Mouse (Mus musculus): ENCODE measurements around the gene Sspo.
"Not testable (repeated sequence)": the region's sequence is repeated elsewhere in the genome, so short reads cannot be mapped to it uniquely, and the experiment has no call there.

The Sspo gene

GRCm38 (mm10) chr6:48487747-48488725 lies 40.0 kb downstream of the Sspo start:
- Histone ChIP-seq H3K27me3 (ENCODE audit: control insufficient read depth, insufficient read depth, low read length, poor library complexity, severe bottlenecking) (no peaks in the 10 kb centered on the region), H3K36me3 (ENCODE audit: control insufficient read depth, insufficient read depth, low read length, poor library complexity, severe bottlenecking) (no peaks in the 10 kb centered on the region)
- no peak for DNase-seq (ENCODE audit: low read depth, low spot score)

GRCm38 (mm10) chr6:48489741-48490140 lies 41.7 kb downstream of the Sspo start:
- DNase-seq (ENCODE audit: low read depth, low spot score): no peak
- no peaks in the 10 kb centered on the region for H3K36me3 ChIP-seq (ENCODE audit: control insufficient read depth, insufficient read depth, low read length, poor library complexity, severe bottlenecking)

GRCm38 (mm10) chr6:48491361-48491760 lies 43.3 kb downstream of the Sspo start:
- Histone ChIP-seq H3K27me3 (ENCODE audit: control insufficient read depth, insufficient read depth, low read length, poor library complexity, severe bottlenecking) (no peaks in the 10 kb centered on the region), H3K36me3 (ENCODE audit: control insufficient read depth, insufficient read depth, low read length, poor library complexity, severe bottlenecking) (no peaks in the 10 kb centered on the region)
- DNase-seq (ENCODE audit: low read depth, low spot score): no peak

More at GRCm38 (mm10) chr6:48489741-48490140, 41.7 kb downstream of the Sspo start:
- H3K27me3 ChIP-seq (ENCODE audit: control insufficient read depth, insufficient read depth, low read length, poor library complexity, severe bottlenecking): no peaks in the 10 kb centered on the region

- no peaks in the 10 kb centered on the region for H3K27me3 ChIP-seq (ENCODE audit: control insufficient read depth, insufficient read depth, low read length, poor library complexity, severe bottlenecking)
- H3K36me3 ChIP-seq (ENCODE audit: control insufficient read depth, insufficient read depth, low read length, poor library complexity, severe bottlenecking): no peaks in the 10 kb centered on the region
- DNase-seq (ENCODE audit: low read depth, low spot score): no peak
These were observed 45.2 kb downstream of the Sspo start for GRCm38 (mm10) chr6:48493136-48493730.

- Histone ChIP-seq H3K36me3 (ENCODE audit: control insufficient read depth, insufficient read depth, low read length, poor library complexity, severe bottlenecking) (no peaks in the 10 kb centered on the region), H3K27me3 (ENCODE audit: control insufficient read depth, insufficient read depth, low read length, poor library complexity, severe bottlenecking) (no peaks in the 10 kb centered on the region)
- no peak for DNase-seq (ENCODE audit: low read depth, low spot score)
These were observed 49.5 kb downstream of the Sspo start for GRCm38 (mm10) chr6:48497521-48497920.

GRCm38 (mm10) chr6:48503847-48504240 lies 55.8 kb downstream of the Sspo start:
- Histone ChIP-seq H3K36me3 (ENCODE audit: control insufficient read depth, insufficient read depth, low read length, poor library complexity, severe bottlenecking) (no peaks in the 10 kb centered on the region; the same call in 1 of the 2 replicates), H3K27me3 (ENCODE audit: control insufficient read depth, insufficient read depth, low read length, poor library complexity, severe bottlenecking) (no peaks in the 10 kb centered on the region)
- DNase-seq (ENCODE audit: low read depth, low spot score): no peak

GRCm38 (mm10) chr6:48504241-48504854 lies 56.3 kb downstream of the Sspo start:
- Histone ChIP-seq H3K36me3 (ENCODE audit: control insufficient read depth, insufficient read depth, low read length, poor library complexity, severe bottlenecking) (no peaks in the 10 kb centered on the region; the same call in 1 of the 2 replicates), H3K27me3 (ENCODE audit: control insufficient read depth, insufficient read depth, low read length, poor library complexity, severe bottlenecking) (no peaks in the 10 kb centered on the region)
- peak; percentile 62 for DNase-seq (ENCODE audit: low read depth, low spot score)

- Histone ChIP-seq H3K36me3 (ENCODE audit: control insufficient read depth, insufficient read depth, low read length, poor library complexity, severe bottlenecking) (peaks cover 2% of the 10 kb centered on the region; the same call in 1 of the 2 replicates), H3K27me3 (ENCODE audit: control insufficient read depth, insufficient read depth, low read length, poor library complexity, severe bottlenecking) (no peaks in the 10 kb centered on the region)
- DNase-seq (ENCODE audit: low read depth, low spot score): no peak
These were observed 60.1 kb downstream of the Sspo start for GRCm38 (mm10) chr6:48508087-48508486.

- no peaks in the 10 kb centered on the region for H3K27me3 ChIP-seq (ENCODE audit: control insufficient read depth, insufficient read depth, low read length, poor library complexity, severe bottlenecking)
- no peak for DNase-seq (ENCODE audit: low read depth, low spot score)
- peaks cover 2% of the 10 kb centered on the region; the same call in 1 of the 2 replicates for H3K36me3 ChIP-seq (ENCODE audit: control insufficient read depth, insufficient read depth, low read length, poor library complexity, severe bottlenecking)
These were observed 62.4 kb downstream of the Sspo start for GRCm38 (mm10) chr6:48510426-48510825.

- Histone ChIP-seq H3K36me3 (ENCODE audit: control insufficient read depth, insufficient read depth, low read length, poor library complexity, severe bottlenecking) (peaks cover 2% of the 10 kb centered on the region; the same call in 1 of the 2 replicates), H3K27me3 (ENCODE audit: control insufficient read depth, insufficient read depth, low read length, poor library complexity, severe bottlenecking) (no peaks in the 10 kb centered on the region)
- DNase-seq (ENCODE audit: low read depth, low spot score): no peak
These were observed 63.8 kb downstream of the Sspo start for GRCm38 (mm10) chr6:48511861-48512260.

GRCm38 (mm10) chr6:48524882-48525281 lies 76.9 kb downstream of the Sspo start:
- DNase-seq (ENCODE audit: low read depth, low spot score); H3K36me3 ChIP-seq (ENCODE audit: control insufficient read depth, insufficient read depth, low read length, poor library complexity, severe bottlenecking); H3K27me3 ChIP-seq (ENCODE audit: control insufficient read depth, insufficient read depth, low read length, poor library complexity, severe bottlenecking): not testable (repeated sequence)

- no peaks in the 10 kb centered on the region for H3K36me3 ChIP-seq (ENCODE audit: control insufficient read depth, insufficient read depth, low read length, poor library complexity, severe bottlenecking)
- no peak for DNase-seq (ENCODE audit: low read depth, low spot score)
- H3K27me3 ChIP-seq (ENCODE audit: control insufficient read depth, insufficient read depth, low read length, poor library complexity, severe bottlenecking): no peaks in the 10 kb centered on the region
These were observed 79.9 kb downstream of the Sspo start for GRCm38 (mm10) chr6:48527901-48528300.

GRCm38 (mm10) chr6:48529261-48529660 lies 81.2 kb downstream of the Sspo start:
- no peak for DNase-seq (ENCODE audit: low read depth, low spot score)
- H3K36me3 ChIP-seq (ENCODE audit: control insufficient read depth, insufficient read depth, low read length, poor library complexity, severe bottlenecking): no peaks in the 10 kb centered on the region

GRCm38 (mm10) chr6:48529871-48530440 lies 81.9 kb downstream of the Sspo start:
- no peak for DNase-seq (ENCODE audit: low read depth, low spot score)

More at GRCm38 (mm10) chr6:48529261-48529660, 81.2 kb downstream of the Sspo start:
- no peaks in the 10 kb centered on the region for H3K27me3 ChIP-seq (ENCODE audit: control insufficient read depth, insufficient read depth, low read length, poor library complexity, severe bottlenecking)

More at GRCm38 (mm10) chr6:48529871-48530440, 81.9 kb downstream of the Sspo start:
- Histone ChIP-seq H3K27me3 (ENCODE audit: control insufficient read depth, insufficient read depth, low read length, poor library complexity, severe bottlenecking) (no peaks in the 10 kb centered on the region), H3K36me3 (ENCODE audit: control insufficient read depth, insufficient read depth, low read length, poor library complexity, severe bottlenecking) (no peaks in the 10 kb centered on the region)
